ENCODE assay signal across 13 mouse cellular contexts in the genomic region with DNA sequence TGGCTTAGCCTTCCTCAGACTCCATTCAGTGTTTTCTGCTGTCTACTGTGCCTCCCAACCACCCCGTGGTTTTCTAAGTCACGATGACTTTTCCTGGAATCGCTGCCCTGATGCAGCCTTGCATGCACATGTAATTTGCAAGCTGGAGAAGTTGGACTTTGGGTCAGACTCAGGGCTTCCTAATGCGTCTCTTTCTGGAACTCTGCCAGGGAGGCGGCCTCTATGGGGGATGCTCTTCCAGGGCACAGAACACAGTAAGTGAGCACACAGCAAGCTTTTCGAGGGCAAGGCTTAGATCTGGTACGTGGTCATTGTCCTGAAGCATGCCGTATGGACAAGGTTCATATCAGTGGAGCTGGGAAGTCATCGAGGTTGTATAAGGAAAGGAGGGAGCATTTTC. TPM values are rescaled to one million over a fixed set of nuclear protein-coding genes. Genes with fewer than 3 reads are reported as not detected.
DNase-seq lines count a peak whose midpoint lies in the region; ATAC-seq and TF ChIP-seq lines count a peak whose summit lies in the region.
"Had no signal": no experiment of that assay in that cellular context is flagged by ENCODE, and none has a peak within 500 bp of the region (broad histone marks: within the 10 kb centered on the region; RNA-seq: fewer than 3 reads in every experiment).

No protein-coding gene starts in this region.

- 69% methylated on average over 9 of the region's 9 CpGs for WGBS in embryonic facial prominence, embryonic 13.5 days
- 87% methylated on average over 9 of the region's 9 CpGs for WGBS in embryonic facial prominence, embryonic 10.5 days
- 57% methylated on average over 9 of the region's 9 CpGs for WGBS in lung, postnatal 0 days
- WGBS in intestine, postnatal 0 days = 23% methylated on average over 9 of the region's 9 CpGs

- no peak overlapping the region for H3K27ac ChIP-seq in embryonic facial prominence, embryonic 13.5 days
- no peak overlapping the region for H3K27ac ChIP-seq in embryonic facial prominence, embryonic 10.5 days (replicated peaks)
- H3K27ac ChIP-seq in lung, postnatal 0 days (ENCODE audit: low read length) = no peak overlapping the region
- peak overlapping the region; percentile 76 for H3K27ac ChIP-seq in intestine, postnatal 0 days (ENCODE audit: low read depth, low read length)
- H3K27ac ChIP-seq: heart, embryonic 13.5 days; hindbrain, embryonic 14.5 days had no signal

- H3K27me3 ChIP-seq in embryonic facial prominence, embryonic 13.5 days = no peaks in the 10 kb centered on the region
- no peaks in the 10 kb centered on the region for H3K27me3 ChIP-seq in embryonic facial prominence, embryonic 10.5 days (replicated peaks; ENCODE audit: low read depth, poor library complexity, severe bottlenecking)
- no peaks in the 10 kb centered on the region for H3K27me3 ChIP-seq in lung, postnatal 0 days (replicated peaks; ENCODE audit: insufficient read depth, low read length)
- no peaks in the 10 kb centered on the region for H3K27me3 ChIP-seq in intestine, postnatal 0 days (replicated peaks; ENCODE audit: control insufficient read depth, insufficient read depth, low read length)
- H3K27me3 ChIP-seq: heart, embryonic 13.5 days had no signal

- TF ChIP-seq EP300 in lung, postnatal 0 days (IDR thresholded peaks at IDR 0.05) = no peak

- H3K9ac ChIP-seq in embryonic facial prominence, embryonic 13.5 days = no peak overlapping the region
- no peak overlapping the region for H3K9ac ChIP-seq in lung, postnatal 0 days (replicated peaks; ENCODE audit: low read depth)
- H3K9ac ChIP-seq in intestine, postnatal 0 days (ENCODE audit: low read depth, low read length) = no peak overlapping the region
- H3K9ac ChIP-seq: heart, embryonic 13.5 days; hindbrain, embryonic 14.5 days had no signal

- 0 out of 2 replicates have a peak, but pooled peaks cover 5% of the 10 kb centered on the region for H3K36me3 ChIP-seq in embryonic facial prominence, embryonic 13.5 days
- 0 out of 2 replicates have a peak, but pooled peaks cover 3% of the 10 kb centered on the region for H3K36me3 ChIP-seq in embryonic facial prominence, embryonic 10.5 days (replicated peaks)
- H3K36me3 ChIP-seq in lung, postnatal 0 days (ENCODE audit: insufficient read depth, low read length) = no peaks in the 10 kb centered on the region
- H3K36me3 ChIP-seq in intestine, postnatal 0 days (ENCODE audit: control insufficient read depth, insufficient read depth) = no peaks in the 10 kb centered on the region
- H3K36me3 ChIP-seq: heart, embryonic 13.5 days had no signal

- peak; percentile 56; the same call in 1 of the 2 replicates for ATAC-seq in embryonic facial prominence, embryonic 13.5 days (ENCODE audit: insufficient number of reproducible peaks, insufficient read depth, low FRiP score, low TSS enrichment, low read depth)
- ATAC-seq in lung, postnatal 0 days = 0 out of 2 replicates have a peak, but pooled peaks have one; percentile 23
- ATAC-seq in intestine, postnatal 0 days = peak; percentile 98
- ATAC-seq in megakaryocyte progenitor cell, adult 5-6 weeks (replicated peaks; ENCODE audit: poor library complexity) = no peak

- no peak for DNase-seq in embryonic facial prominence, embryonic 10.5 days (ENCODE audit: low spot score)
- no peak for DNase-seq in lung, postnatal 0 days (ENCODE audit: low spot score)
- no peak for DNase-seq in lung, postnatal 14 days
- DNase-seq in kidney, postnatal 4 days = peak; percentile 65 to 76
- DNase-seq in layer of hippocampus, postnatal 10 days (ENCODE audit: low spot score in 2 of 2) = no peak
- DNase-seq: thymus, adult 2 months had no signal

- H3K9me3 ChIP-seq in embryonic facial prominence, embryonic 13.5 days = no peaks in the 10 kb centered on the region
- no peaks in the 10 kb centered on the region for H3K9me3 ChIP-seq in embryonic facial prominence, embryonic 10.5 days
- no peaks in the 10 kb centered on the region for H3K9me3 ChIP-seq in lung, postnatal 0 days (ENCODE audit: low read length)
- H3K9me3 ChIP-seq in intestine, postnatal 0 days (ENCODE audit: control insufficient read depth) = no peaks in the 10 kb centered on the region
- H3K9me3 ChIP-seq: heart, embryonic 13.5 days had no signal

- no peak for TF ChIP-seq CTCF in lung, postnatal 0 days (IDR thresholded peaks at IDR 0.05)
- no peak for TF ChIP-seq CTCF in intestine, postnatal 0 days (IDR thresholded peaks at IDR 0.05; ENCODE audit: low read depth)

- H3K4me2 ChIP-seq in embryonic facial prominence, embryonic 13.5 days = no peak overlapping the region
- H3K4me2 ChIP-seq in lung, postnatal 0 days (replicated peaks; ENCODE audit: low read depth, low read length) = no peak overlapping the region
- peak overlapping the region; percentile 18; the same call in 1 of the 2 replicates for H3K4me2 ChIP-seq in intestine, postnatal 0 days (replicated peaks; ENCODE audit: low read depth)
- H3K4me2 ChIP-seq: heart, embryonic 13.5 days; hindbrain, embryonic 14.5 days had no signal

- H3K4me1 ChIP-seq in embryonic facial prominence, embryonic 13.5 days = no peaks in the 10 kb centered on the region; the same call in 1 of the 2 replicates
- H3K4me1 ChIP-seq in embryonic facial prominence, embryonic 10.5 days = no peaks in the 10 kb centered on the region
- H3K4me1 ChIP-seq in lung, postnatal 0 days (ENCODE audit: insufficient read depth, low read depth, low read length) = no peaks in the 10 kb centered on the region
- H3K4me1 ChIP-seq in intestine, postnatal 0 days (replicated peaks; ENCODE audit: control insufficient read depth, insufficient read depth, low read length) = 0 out of 2 replicates have a peak, but pooled peaks cover 3% of the 10 kb centered on the region
- H3K4me1 ChIP-seq: heart, embryonic 13.5 days had no signal

- no peak overlapping the region for H3K4me3 ChIP-seq in embryonic facial prominence, embryonic 13.5 days
- no peak overlapping the region for H3K4me3 ChIP-seq in embryonic facial prominence, embryonic 10.5 days
- no peak overlapping the region for H3K4me3 ChIP-seq in lung, postnatal 0 days (ENCODE audit: low read depth, low read length)
- H3K4me3 ChIP-seq in intestine, postnatal 0 days (ENCODE audit: low read depth, low read length) = no peak overlapping the region
- H3K4me3 ChIP-seq: heart, embryonic 13.5 days; myocyte had no signal

RNA-seq across cellular contexts. Expression of a gene that starts 10.9 kb away (rescaled TPM):
- 56.3 and 61.2 TPM in 2 replicates for polyA plus RNA-seq in embryonic facial prominence, embryonic 13.5 days (2015; fragmentation: Nextera tagmentation; extraction: Ambion mirVana)
- 69.8 and 78.0 TPM in 2 replicates for polyA plus RNA-seq in embryonic facial prominence, embryonic 10.5 days (2016; fragmentation: Nextera tagmentation; extraction: Ambion mirVana)
- 145 and 158 TPM in 2 replicates for polyA plus RNA-seq in lung, postnatal 0 days (2015; fragmentation: Nextera tagmentation; extraction: Ambion mirVana)
- polyA plus RNA-seq in intestine, postnatal 0 days (2015; fragmentation: Nextera tagmentation; extraction: Ambion mirVana) = 58.3 and 63.2 TPM in 2 replicates
- total RNA-seq in megakaryocyte progenitor cell, adult 5-6 weeks (2015) = 64.6 and 106 TPM in 2 replicates
- total RNA-seq in megakaryocyte progenitor cell, adult 5-6 weeks (2017) = 121 and 159 TPM in 2 replicates
- 10 to 100 TPM; 65.0 to 72.0 TPM for total RNA-seq in layer of hippocampus, postnatal 10 days (2021)
- total RNA-seq: MEL had no signal

Comparison
In these comparisons a context has a peak if more than half of its experiments do, and no peak if none do; other contexts are left out.
1. DNase-seq: peak in kidney, postnatal 4 days (2 of 2); none in embryonic facial prominence, embryonic 10.5 days (single experiment), lung, postnatal 0 days (single experiment), lung, postnatal 14 days (single experiment) and layer of hippocampus, postnatal 10 days (0 of 2).